Mouse (Mus musculus): ENCODE results near the gene Pphln1. TPM values are rescaled to one million over a fixed set of nuclear protein-coding genes. Genes with fewer than 3 reads are reported as not detected.

Pphln1 gene
- polyA plus RNA-seq, 1 experiment: 33.7 TPM

DNA sequence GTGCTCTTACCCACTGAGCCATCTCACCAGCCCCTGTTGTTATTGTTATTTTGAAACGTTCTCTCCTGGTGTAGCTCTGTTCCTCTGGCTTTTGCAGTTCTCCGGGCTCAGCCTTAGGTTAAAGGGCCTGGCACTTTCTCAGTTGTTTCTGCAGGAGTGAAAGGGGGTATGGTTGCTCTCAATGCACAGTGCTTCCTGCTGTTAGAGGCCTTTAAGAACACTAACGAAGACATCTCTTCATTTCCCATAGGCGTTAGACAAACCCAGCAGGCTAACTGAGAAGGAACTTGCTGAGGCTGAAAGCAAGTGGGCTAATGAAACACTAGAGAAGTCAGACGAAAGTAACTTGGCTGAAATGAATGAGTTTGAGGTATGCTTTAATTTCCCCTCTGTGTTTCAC lies 61.3 kb downstream of the Pphln1 start:
- no peaks in the 10 kb centered on the region for H3K36me3 ChIP-seq (ENCODE audit: control insufficient read depth, insufficient read depth, low read length)
- TF ChIP-seq POLR2A (IDR thresholded peaks at IDR 0.05; ENCODE audit: control insufficient read depth, low read depth, low read length) (no peak), CTCF (IDR thresholded peaks at IDR 0.05; ENCODE audit: control insufficient read depth, insufficient read depth, insufficient replicate concordance, low read depth, low read length) (no peak)

DNA sequence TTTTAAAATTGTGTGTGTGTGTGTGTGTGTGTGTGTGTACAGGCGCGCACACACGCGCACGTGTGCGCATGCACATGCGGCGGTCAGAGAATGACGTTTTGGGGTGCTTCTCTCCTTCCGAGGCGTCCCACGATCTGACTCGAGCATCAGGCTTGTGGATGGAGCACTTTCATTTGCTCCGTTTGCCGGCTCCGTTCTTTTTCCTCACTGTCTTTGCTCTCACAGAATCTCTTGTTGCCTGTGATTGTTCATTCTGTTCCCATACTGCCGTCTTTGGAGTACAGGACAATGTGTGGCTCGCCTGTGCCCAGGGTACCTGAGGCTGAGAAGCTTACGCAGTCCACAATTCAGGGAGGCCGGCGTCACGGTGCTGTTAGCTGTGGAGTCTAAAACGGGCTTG lies 62.9 kb downstream of the Pphln1 start:
- H3K36me3 ChIP-seq (ENCODE audit: control insufficient read depth, insufficient read depth, low read length): peaks cover 2% of the 10 kb centered on the region
- no peak overlapping the region for H3K4me3 ChIP-seq (ENCODE audit: control insufficient read depth, low read depth, low read length)
- H3K27me3 ChIP-seq (ENCODE audit: control insufficient read depth, insufficient read depth, low read length): no peaks in the 10 kb centered on the region
- H3K4me1 ChIP-seq (ENCODE audit: control insufficient read depth, insufficient read depth, low read length): no peaks in the 10 kb centered on the region
- no peak for TF ChIP-seq POLR2A (IDR thresholded peaks at IDR 0.05; ENCODE audit: control insufficient read depth, low read depth, low read length)
- TF ChIP-seq CTCF (IDR thresholded peaks at IDR 0.05; ENCODE audit: control insufficient read depth, insufficient read depth, insufficient replicate concordance, low read depth, low read length): no peak
- no peak overlapping the region for H3K27ac ChIP-seq (ENCODE audit: control insufficient read depth, insufficient read depth, low read depth, low read length)

More for the DNA sequence above, 61.3 kb downstream of the Pphln1 start:
- no peak overlapping the region for H3K4me3 ChIP-seq (ENCODE audit: control insufficient read depth, low read depth, low read length)
- H3K27me3 ChIP-seq (ENCODE audit: control insufficient read depth, insufficient read depth, low read length): no peaks in the 10 kb centered on the region
- H3K27ac ChIP-seq (ENCODE audit: control insufficient read depth, insufficient read depth, low read depth, low read length): no peak overlapping the region
- H3K4me1 ChIP-seq (ENCODE audit: control insufficient read depth, insufficient read depth, low read length): no peaks in the 10 kb centered on the region

DNA sequence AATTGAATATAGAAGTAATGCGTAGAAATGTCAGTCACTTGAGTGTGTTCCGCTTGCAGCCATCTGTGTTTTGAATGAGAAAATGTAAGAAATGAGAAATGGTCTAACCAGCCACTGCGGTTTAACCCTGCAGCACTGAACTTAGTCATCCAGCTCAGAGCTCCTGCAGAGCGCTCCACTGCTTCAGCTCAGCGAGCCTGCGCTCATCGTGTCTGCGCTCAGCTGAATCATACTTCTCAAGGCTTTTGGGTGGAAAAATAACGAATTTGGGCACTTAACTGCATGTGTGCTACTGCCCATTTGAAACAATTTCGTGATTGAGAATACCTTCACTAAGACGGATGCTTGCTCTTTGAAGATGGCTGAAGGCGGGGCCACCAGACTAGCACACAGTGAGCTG lies 73.5 kb downstream of the Pphln1 start:
- H3K4me3 ChIP-seq (ENCODE audit: control insufficient read depth, low read depth, low read length): no peak overlapping the region
- H3K4me1 ChIP-seq (ENCODE audit: control insufficient read depth, insufficient read depth, low read length): no peaks in the 10 kb centered on the region
- H3K27ac ChIP-seq (ENCODE audit: control insufficient read depth, insufficient read depth, low read depth, low read length): no peak overlapping the region
- no peaks in the 10 kb centered on the region for H3K36me3 ChIP-seq (ENCODE audit: control insufficient read depth, insufficient read depth, low read length)
- TF ChIP-seq CTCF (IDR thresholded peaks at IDR 0.05; ENCODE audit: control insufficient read depth, insufficient read depth, insufficient replicate concordance, low read depth, low read length): no peak
- TF ChIP-seq POLR2A (IDR thresholded peaks at IDR 0.05; ENCODE audit: control insufficient read depth, low read depth, low read length): no peak
- no peaks in the 10 kb centered on the region for H3K27me3 ChIP-seq (ENCODE audit: control insufficient read depth, insufficient read depth, low read length)

DNA sequence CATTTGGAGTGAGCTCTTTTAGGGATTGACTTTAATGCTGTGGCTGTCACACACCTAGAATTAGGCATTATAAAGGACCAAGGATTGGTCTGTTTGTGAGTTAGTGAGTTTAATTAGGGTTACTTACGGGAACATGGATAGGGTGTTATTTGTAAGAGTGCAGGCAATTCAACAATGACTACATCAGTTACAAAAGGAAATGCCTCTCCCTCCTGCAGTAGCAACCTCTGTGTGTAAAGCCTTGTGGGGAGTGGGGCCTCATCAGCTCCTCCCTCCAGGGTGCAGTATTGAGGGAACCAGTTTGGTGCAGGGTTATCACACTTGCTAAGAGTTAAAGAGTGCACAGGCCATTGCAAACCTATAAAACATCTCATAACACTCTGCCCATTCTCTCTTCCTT lies 73.9 kb downstream of the Pphln1 start:
- no peak overlapping the region for H3K4me3 ChIP-seq (ENCODE audit: control insufficient read depth, low read depth, low read length)
- TF ChIP-seq POLR2A (IDR thresholded peaks at IDR 0.05; ENCODE audit: control insufficient read depth, low read depth, low read length) (no peak), CTCF (IDR thresholded peaks at IDR 0.05; ENCODE audit: control insufficient read depth, insufficient read depth, insufficient replicate concordance, low read depth, low read length) (no peak)
- no peaks in the 10 kb centered on the region for H3K4me1 ChIP-seq (ENCODE audit: control insufficient read depth, insufficient read depth, low read length)
- H3K27me3 ChIP-seq (ENCODE audit: control insufficient read depth, insufficient read depth, low read length): no peaks in the 10 kb centered on the region
- H3K36me3 ChIP-seq (ENCODE audit: control insufficient read depth, insufficient read depth, low read length): no peaks in the 10 kb centered on the region
- no peak overlapping the region for H3K27ac ChIP-seq (ENCODE audit: control insufficient read depth, insufficient read depth, low read depth, low read length)

DNA sequence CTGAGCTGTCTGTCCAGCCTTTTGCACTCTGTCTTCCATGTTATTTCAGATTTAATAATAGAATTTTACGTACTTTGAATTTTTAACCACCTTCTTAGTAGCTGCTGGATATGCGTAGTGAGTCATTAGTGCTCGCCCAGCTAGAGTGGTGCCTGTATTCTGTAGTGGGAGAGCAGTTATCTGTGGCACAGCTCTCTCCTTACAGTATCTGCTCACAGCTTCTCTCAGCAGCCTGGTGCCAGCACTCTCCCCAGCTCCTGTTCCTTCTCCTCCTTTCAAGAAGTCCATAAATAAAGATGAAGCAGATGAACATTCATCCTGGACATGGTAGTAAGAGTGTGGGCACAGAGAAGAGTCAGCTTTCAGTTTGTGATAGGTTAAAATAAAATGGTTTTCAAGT lies 76.1 kb downstream of the Pphln1 start:
- Histone ChIP-seq H3K27ac (ENCODE audit: control insufficient read depth, insufficient read depth, low read depth, low read length) (no peak overlapping the region), H3K36me3 (ENCODE audit: control insufficient read depth, insufficient read depth, low read length) (no peaks in the 10 kb centered on the region), H3K4me1 (ENCODE audit: control insufficient read depth, insufficient read depth, low read length) (no peaks in the 10 kb centered on the region), H3K27me3 (ENCODE audit: control insufficient read depth, insufficient read depth, low read length) (no peaks in the 10 kb centered on the region), H3K4me3 (ENCODE audit: control insufficient read depth, low read depth, low read length) (no peak overlapping the region)
- no peak for TF ChIP-seq CTCF (IDR thresholded peaks at IDR 0.05; ENCODE audit: control insufficient read depth, insufficient read depth, insufficient replicate concordance, low read depth, low read length)
- no peak for TF ChIP-seq POLR2A (IDR thresholded peaks at IDR 0.05; ENCODE audit: control insufficient read depth, low read depth, low read length)

DNA sequence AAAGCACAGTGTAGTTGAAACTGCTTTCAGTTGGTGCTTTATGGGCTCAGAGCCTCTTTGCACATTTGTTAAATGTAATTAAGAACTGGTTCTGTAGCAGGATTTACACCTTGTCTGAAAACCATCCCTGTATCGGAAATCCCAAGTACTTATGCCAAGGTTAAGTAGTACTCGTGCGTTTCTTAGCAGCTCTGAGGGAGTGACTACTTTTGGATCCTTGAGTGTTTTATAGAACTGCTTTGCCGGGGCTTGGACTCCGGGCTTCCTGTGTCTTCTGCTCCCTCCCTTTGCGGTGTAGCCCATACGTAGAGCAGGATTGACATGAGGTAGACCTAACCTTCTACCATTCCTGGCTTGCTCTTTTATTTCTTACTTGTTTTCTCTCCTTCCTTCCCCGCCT lies 77.5 kb downstream of the Pphln1 start:
- Histone ChIP-seq H3K27ac (ENCODE audit: control insufficient read depth, insufficient read depth, low read depth, low read length) (no peak overlapping the region), H3K4me3 (ENCODE audit: control insufficient read depth, low read depth, low read length) (no peak overlapping the region), H3K36me3 (ENCODE audit: control insufficient read depth, insufficient read depth, low read length) (no peaks in the 10 kb centered on the region), H3K27me3 (ENCODE audit: control insufficient read depth, insufficient read depth, low read length) (no peaks in the 10 kb centered on the region), H3K4me1 (ENCODE audit: control insufficient read depth, insufficient read depth, low read length) (no peaks in the 10 kb centered on the region)
- TF ChIP-seq CTCF (IDR thresholded peaks at IDR 0.05; ENCODE audit: control insufficient read depth, insufficient read depth, insufficient replicate concordance, low read depth, low read length): no peak

DNA sequence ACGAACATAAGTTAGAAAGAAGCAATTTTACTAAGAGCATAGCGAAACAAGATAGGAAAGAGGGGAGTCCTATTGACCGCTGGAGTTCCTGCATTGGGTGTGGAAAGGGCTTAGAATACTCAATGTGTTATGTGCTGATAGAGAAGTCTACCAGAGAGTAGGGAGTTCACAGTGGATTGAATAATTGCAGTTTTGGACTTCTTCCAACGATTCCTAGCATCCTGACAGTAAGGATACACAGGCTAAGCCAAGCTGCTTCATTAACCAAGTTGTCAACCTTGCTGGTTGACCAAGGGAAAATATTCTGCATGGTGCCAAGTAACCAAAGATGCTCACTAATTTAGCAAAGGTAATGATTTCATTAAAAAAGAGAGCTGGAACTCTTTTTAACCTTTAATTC lies 79.6 kb downstream of the Pphln1 start:
- TF ChIP-seq CTCF (IDR thresholded peaks at IDR 0.05; ENCODE audit: control insufficient read depth, insufficient read depth, insufficient replicate concordance, low read depth, low read length) (no peak), POLR2A (IDR thresholded peaks at IDR 0.05; ENCODE audit: control insufficient read depth, low read depth, low read length) (no peak)
- Histone ChIP-seq H3K27me3 (ENCODE audit: control insufficient read depth, insufficient read depth, low read length) (no peaks in the 10 kb centered on the region), H3K4me1 (ENCODE audit: control insufficient read depth, insufficient read depth, low read length) (no peaks in the 10 kb centered on the region), H3K36me3 (ENCODE audit: control insufficient read depth, insufficient read depth, low read length) (no peaks in the 10 kb centered on the region), H3K27ac (ENCODE audit: control insufficient read depth, insufficient read depth, low read depth, low read length) (no peak overlapping the region), H3K4me3 (ENCODE audit: control insufficient read depth, low read depth, low read length) (no peak overlapping the region)

DNA sequence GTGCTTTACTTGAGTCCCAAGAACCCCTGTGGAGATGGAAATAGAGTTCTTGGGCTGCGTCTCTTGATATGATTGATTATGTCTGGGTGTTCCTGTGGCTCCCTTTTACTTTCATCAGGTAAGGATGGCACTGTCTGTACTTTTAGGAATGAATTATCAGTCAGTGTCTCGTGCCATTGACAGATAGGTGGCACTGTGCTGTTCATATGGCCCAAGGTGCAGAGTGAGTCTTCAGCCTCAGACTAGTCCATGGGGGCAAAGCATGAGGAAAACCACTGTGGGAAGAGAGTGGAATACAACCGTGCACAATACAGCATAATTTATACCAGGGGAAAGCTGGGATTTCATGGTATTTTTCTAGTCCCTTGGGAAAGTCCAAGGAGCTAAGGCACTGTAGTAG lies 80.5 kb downstream of the Pphln1 start:
- TF ChIP-seq CTCF (IDR thresholded peaks at IDR 0.05; ENCODE audit: control insufficient read depth, insufficient read depth, insufficient replicate concordance, low read depth, low read length) (no peak), POLR2A (IDR thresholded peaks at IDR 0.05; ENCODE audit: control insufficient read depth, low read depth, low read length) (no peak)
- Histone ChIP-seq H3K36me3 (ENCODE audit: control insufficient read depth, insufficient read depth, low read length) (no peaks in the 10 kb centered on the region), H3K4me1 (ENCODE audit: control insufficient read depth, insufficient read depth, low read length) (no peaks in the 10 kb centered on the region), H3K4me3 (ENCODE audit: control insufficient read depth, low read depth, low read length) (no peak overlapping the region), H3K27me3 (ENCODE audit: control insufficient read depth, insufficient read depth, low read length) (no peaks in the 10 kb centered on the region), H3K27ac (ENCODE audit: control insufficient read depth, insufficient read depth, low read depth, low read length) (no peak overlapping the region)
